Mouse (Mus musculus): ENCODE data around the gene Vmn1r75. TPM values are rescaled to one million over a fixed set of nuclear protein-coding genes. Genes with fewer than 3 reads are reported as not detected.

The Vmn1r75 gene
- not detected for total RNA-seq (2021)

DNA sequence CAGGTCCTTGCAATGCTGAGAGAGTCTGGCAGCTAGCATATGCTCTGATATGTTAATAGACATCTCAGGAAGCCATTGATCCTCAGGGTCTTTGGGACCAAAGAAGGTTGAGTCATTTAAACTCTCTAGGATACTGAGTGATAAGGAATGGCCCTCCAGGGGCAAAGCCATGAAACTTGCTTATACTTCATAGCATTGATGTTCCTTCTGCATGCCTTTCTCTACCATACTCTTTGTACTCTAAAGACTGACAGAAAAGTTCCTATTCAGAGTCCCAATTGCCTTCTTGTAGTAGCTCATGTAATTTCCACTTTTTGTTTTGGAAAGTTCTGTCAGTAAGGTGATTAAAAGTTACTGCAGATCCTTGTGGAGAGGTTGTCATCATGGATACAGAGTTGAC lies at the start of gene Vmn1r75:
Gene Vmn1r75, plus strand, starts transcription at position 301 of the 400 bp plus-strand sequence.
- DNase-seq = no peak
- intact Hi-C loops (cut with DNase I) = no loop called here

DNA sequence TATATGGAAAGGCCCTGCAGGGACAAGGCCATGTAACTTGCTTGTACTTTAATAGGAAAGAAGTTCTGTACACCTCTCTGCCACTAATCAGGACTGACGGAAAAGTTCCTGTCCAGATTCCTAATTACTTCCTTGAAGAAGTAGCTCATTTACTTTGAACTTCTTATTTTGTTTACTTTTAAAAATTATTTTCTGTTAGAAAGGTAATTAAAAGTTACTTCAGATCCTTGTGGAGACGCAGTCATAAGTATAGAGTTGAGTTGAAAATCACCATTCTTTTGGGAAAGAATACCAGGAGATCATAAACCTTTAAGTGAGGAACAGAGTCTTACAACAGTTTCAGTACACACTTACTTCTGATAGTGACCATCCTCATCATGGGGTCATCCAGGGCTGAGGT lies 40.8 kb upstream of the Vmn1r75 start, which contains the start of gene Vmn1r74:
Gene Vmn1r74, plus strand, starts transcription at position 301 of the 400 bp plus-strand sequence.
- DNase-seq = no peak
- intact Hi-C loops (cut with DNase I) = no loop called here

Other genes with a start within 250 kb of the Vmn1r75 start
- not detected for gene Vmn1r72, start 194.5 kb upstream of the Vmn1r75 start, total RNA-seq (2021)
- gene Vmn1r73, start 144.4 kb upstream of the Vmn1r75 start, total RNA-seq (2021) = not detected
- gene Vmn1r74, start 40.6 kb upstream of the Vmn1r75 start, total RNA-seq (2021) = not detected
- gene Vmn1r76, start 63.6 kb downstream of the Vmn1r75 start, total RNA-seq (2021) = not detected
- not detected for gene Vmn1r77, start 162.1 kb downstream of the Vmn1r75 start, total RNA-seq (2021)